Mouse (Mus musculus) CH12.LX (cell line): Measurements from ENCODE around the gene Ecpas. TPM values are rescaled to one million over a fixed set of nuclear protein-coding genes. Genes with fewer than 3 reads are reported as not detected.

ENCODE experiments used
- DNase-seq: peaks from one replicate; pipeline ENCODE4 v3.0.0-alpha.2; 2013; ENCODE audit errors: extremely low read depth
- H3K27ac ChIP-seq: 2 replicates; pipeline ENCODE4 v1.5.1; 2012; ENCODE audit warnings: low read depth, mild to moderate bottlenecking, control low read depth, moderate library complexity; ENCODE audit not compliant: insufficient read depth
- H3K27me3 ChIP-seq: replicated peaks from 2 replicates; pipeline ENCODE3; 2012; ENCODE audit warnings: inconsistent platforms
- H3K36me3 ChIP-seq, 2 experiments: replicated peaks in 1 of 2; 2 replicates each; pipeline versions ENCODE3 to v1.6.1; 2012; ENCODE audit warnings: inconsistent platforms in 1 of 2, low read length in 1 of 2, mild to moderate bottlenecking in 1 of 2, mixed read lengths in 1 of 2, moderate library complexity in 1 of 2; ENCODE audit not compliant: control insufficient read depth in 1 of 2, insufficient read depth in 1 of 2
- H3K4me1 ChIP-seq, 2 experiments: 2 replicates each; pipeline ENCODE4 v1.6.1; 2012; ENCODE audit warnings: inconsistent platforms in 1 of 2, moderate library complexity in 1 of 2; ENCODE audit not compliant: insufficient read depth in 2 of 2, control insufficient read depth in 1 of 2
- H3K4me2 ChIP-seq: 2 replicates; pipeline ENCODE4 v1.6.1; 2012; ENCODE audit warnings: low read depth, mild to moderate bottlenecking, control low read depth; ENCODE audit not compliant: poor library complexity, insufficient read depth, severe bottlenecking
- H3K4me3 ChIP-seq, 3 experiments: fragments of 150-350 bp in 1 of 3; sonication (generic) in 1 of 3; replicated peaks in 1 of 3; 2 replicates each; pipeline versions ENCODE3 to v1.5.1; 2011 to 2012; ENCODE audit warnings: low read depth in 2 of 3, low read length in 2 of 3, mild to moderate bottlenecking in 2 of 3, moderate library complexity in 2 of 3, control low read depth in 1 of 3, improper control_type of control experiment in 1 of 3, inconsistent platforms in 1 of 3, mixed read lengths in 1 of 3; ENCODE audit not compliant: poor library complexity in 1 of 3
- H3K79me2 ChIP-seq: replicated peaks from 2 replicates; pipeline ENCODE4 v1.6.1; 2012; ENCODE audit warnings: mild to moderate bottlenecking, moderate library complexity; ENCODE audit not compliant: control insufficient read depth, poor library complexity, insufficient read depth, severe bottlenecking; ENCODE audit errors: extremely low read depth
- H3K9ac ChIP-seq: 2 replicates; pipeline ENCODE4 v1.6.1; 2012; ENCODE audit warnings: low read depth, mild to moderate bottlenecking, control low read depth, moderate library complexity; ENCODE audit not compliant: insufficient read depth
- H3K9me3 ChIP-seq: replicated peaks from 2 replicates; pipeline ENCODE3; 2012; ENCODE audit warnings: low read length, inconsistent platforms, mixed read lengths
- CHD1 ChIP-seq: IDR thresholded peaks from 2 replicates; pipeline ENCODE4 v1.6.1; 2012; ENCODE audit warnings: low read depth, low read length, improper control_type of control experiment, inconsistent platforms
- CTCF ChIP-seq, 2 experiments: IDR thresholded peaks in 1 of 2; conservative IDR thresholded peaks in 1 of 2; 2 replicates each; pipeline ENCODE4 v1.5.1; 2011 to 2012; ENCODE audit warnings: low read depth in 2 of 2, low read length in 2 of 2, improper control_type of control experiment in 1 of 2, inconsistent platforms in 1 of 2, mild to moderate bottlenecking in 1 of 2, moderate library complexity in 1 of 2
- E2F4 ChIP-seq: IDR thresholded peaks from 2 replicates; pipeline ENCODE4 v1.6.1; 2011; ENCODE audit warnings: low read depth, low read length, improper control_type of control experiment; ENCODE audit not compliant: insufficient replicate concordance
- ELF1 ChIP-seq: IDR thresholded peaks from 2 replicates; pipeline ENCODE4 v1.6.1; 2014; ENCODE audit warnings: low read depth, mild to moderate bottlenecking, inconsistent platforms, low read length, improper control_type of control experiment
- GABPA ChIP-seq: IDR thresholded peaks from 2 replicates; pipeline ENCODE4 v1.6.1; 2012; ENCODE audit warnings: low read depth, low read length, improper control_type of control experiment, inconsistent platforms; ENCODE audit not compliant: insufficient replicate concordance
- HCFC1 ChIP-seq: IDR thresholded peaks from 2 replicates; pipeline ENCODE4 v1.6.1; 2012; ENCODE audit warnings: low read depth, mild to moderate bottlenecking, inconsistent platforms, low read length, improper control_type of control experiment
- IRF4 ChIP-seq: IDR thresholded peaks from 2 replicates; pipeline ENCODE4 v1.6.1; 2014; ENCODE audit warnings: low read depth, mild to moderate bottlenecking, inconsistent platforms, low read length, improper control_type of control experiment
- JUND ChIP-seq: conservative IDR thresholded peaks from 2 replicates; pipeline ENCODE4 v1.6.1; 2011; ENCODE audit warnings: low read depth, low read length, improper control_type of control experiment
- MAX ChIP-seq: IDR thresholded peaks from 2 replicates; pipeline ENCODE4 v1.6.1; 2011; ENCODE audit warnings: low read length, improper control_type of control experiment
- MAZ ChIP-seq: IDR thresholded peaks from 2 replicates; pipeline ENCODE4 v1.6.1; 2012; ENCODE audit warnings: low read depth, mild to moderate bottlenecking, inconsistent platforms, low read length, improper control_type of control experiment, moderate library complexity
- NELFE ChIP-seq: IDR thresholded peaks from 2 replicates; pipeline ENCODE4 v1.6.1; 2011; ENCODE audit warnings: low read depth, low read length, improper control_type of control experiment
- PAX5 ChIP-seq: IDR thresholded peaks from 2 replicates; pipeline ENCODE4 v1.6.1; 2012; ENCODE audit warnings: low read length, inconsistent platforms, mixed read lengths
- POLR2AphosphoS2 ChIP-seq: IDR thresholded peaks from 2 replicates; pipeline ENCODE4 v1.6.1; 2011; ENCODE audit warnings: low read depth, low read length, improper control_type of control experiment
- RAD21 ChIP-seq: IDR thresholded peaks from 2 replicates; pipeline ENCODE4 v1.6.1; 2011; ENCODE audit warnings: low read depth, mild to moderate bottlenecking, low read length, improper control_type of control experiment, moderate library complexity
- SMC3 ChIP-seq: IDR thresholded peaks from 2 replicates; pipeline ENCODE4 v1.6.1; 2011; ENCODE audit warnings: low read depth, low read length, improper control_type of control experiment
- TCF12 ChIP-seq: IDR thresholded peaks from 2 replicates; pipeline ENCODE4 v1.6.1; 2014; ENCODE audit warnings: low read depth, mild to moderate bottlenecking, inconsistent platforms, low read length, improper control_type of control experiment
- UBTF ChIP-seq: IDR thresholded peaks from 2 replicates; pipeline ENCODE4 v1.6.1; 2012; ENCODE audit warnings: low read depth, mild to moderate bottlenecking, inconsistent platforms, low read length, improper control_type of control experiment, moderate library complexity
- USF1 ChIP-seq: IDR thresholded peaks from 2 replicates; pipeline ENCODE4 v1.6.1; 2014; ENCODE audit warnings: low read depth, mild to moderate bottlenecking, inconsistent platforms, low read length, improper control_type of control experiment
- USF2 ChIP-seq: conservative IDR thresholded peaks from 2 replicates; pipeline ENCODE4 v1.6.1; 2011; ENCODE audit warnings: low read depth, low read length, improper control_type of control experiment
- ZMIZ1 ChIP-seq: IDR thresholded peaks from 2 replicates; pipeline ENCODE4 v1.6.1; 2012; ENCODE audit warnings: low read depth, mild to moderate bottlenecking, inconsistent platforms, low read length, improper control_type of control experiment
- ZNF384 ChIP-seq: IDR thresholded peaks from 2 replicates; pipeline ENCODE4 v1.6.1; 2012; ENCODE audit warnings: low read depth, low read length, improper control_type of control experiment, inconsistent platforms
- dilution Hi-C: fragments of 300-500 bp; cut with MboI; formaldehyde crosslinking; loops from 2 replicates; pipeline ENCODE4 v1.14.3; 2020; ENCODE audit warnings: low sequenced_read_pairs; ENCODE audit not compliant: extremely low pct_unique_long_range_greater_than_20kb, extremely low pct_ligation_motif_present
- in situ Hi-C: fragments of 300-500 bp; cut with MboI; formaldehyde crosslinking; loops from 3 replicates; pipeline ENCODE4 v1.14.3; 2019; ENCODE audit warnings: low sequenced_read_pairs, low pct_ligation_motif_present, low pct_unique_long_range_greater_than_20kb, mixed read lengths
- polyA plus RNA-seq: library from polyadenylated mRNA; unstranded; fragments of >175 nt; gene quantifications from 2 replicates; pipeline ENCODE4 v1.2.1, GENCODE M21; 2012; ENCODE audit warnings: low read depth; ENCODE audit not compliant: insufficient read length
- total RNA-seq, 2 experiments: library from RNA; depleted of rRNA; stranded (reverse); fragments of 300-350 nt in 1 of 2; fragments of >200 nt in 1 of 2; gene quantifications; 2 replicates each; pipeline ENCODE4 v1.2.3; 2012 to 2014

Gene Ecpas
- total and polyA plus RNA-seq, 3 experiments, result 45.2 to 67.4 (median 47.5) TPM

DNA sequence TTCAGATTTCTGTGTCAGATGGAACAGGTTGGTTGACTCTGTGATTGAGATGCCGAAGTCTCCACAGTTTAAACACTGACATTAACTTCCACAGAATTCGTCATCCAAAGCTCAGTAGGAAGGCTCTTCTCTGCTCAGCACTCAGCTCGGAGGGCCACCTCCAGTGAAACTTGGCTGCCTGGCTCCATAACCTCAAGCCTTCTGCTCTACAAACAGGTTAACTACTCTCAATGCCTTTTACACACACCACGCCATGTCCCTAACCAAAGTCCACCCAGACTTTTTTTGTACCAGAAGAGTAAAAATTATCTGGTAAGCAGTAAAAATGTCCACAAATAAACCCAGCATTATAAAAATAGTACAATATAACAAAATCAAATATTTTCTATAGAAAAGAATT, 15.1 kb downstream of the Ecpas start:
- Histone ChIP-seq H3K27me3 (no peaks in the 10 kb centered on the region), H3K9ac (no peak overlapping the region), H3K9me3 (no peaks in the 10 kb centered on the region), H3K27ac (no peak overlapping the region), H3K36me3 (peaks cover 0 to 9% of the 10 kb centered on the region in 2 experiments), H3K79me2 (peaks cover 48% of the 10 kb centered on the region), H3K4me2 (no peak overlapping the region), H3K4me3 (no peak overlapping the region), H3K4me1 (peaks cover 0 to 49% of the 10 kb centered on the region in 2 experiments; a peak in 2 of 4 replicates)
- in situ Hi-C loops, result no loop called here
- no peak for DNase-seq
- dilution Hi-C loops, result no loop called here
- TF ChIP-seq SMC3, result no peak
- no peak for TF ChIP-seq UBTF
- TF ChIP-seq CTCF (conservative IDR thresholded peaks at IDR 0.05 in 1 of 2, IDR thresholded peaks at IDR 0.05 in 1 of 2; ENCODE audit: low read depth in 2 of 2, low read length in 2 of 2), result no peak
- no peak for TF ChIP-seq USF2
- TF ChIP-seq TCF12, result no peak
- TF ChIP-seq E2F4, result no peak

DNA sequence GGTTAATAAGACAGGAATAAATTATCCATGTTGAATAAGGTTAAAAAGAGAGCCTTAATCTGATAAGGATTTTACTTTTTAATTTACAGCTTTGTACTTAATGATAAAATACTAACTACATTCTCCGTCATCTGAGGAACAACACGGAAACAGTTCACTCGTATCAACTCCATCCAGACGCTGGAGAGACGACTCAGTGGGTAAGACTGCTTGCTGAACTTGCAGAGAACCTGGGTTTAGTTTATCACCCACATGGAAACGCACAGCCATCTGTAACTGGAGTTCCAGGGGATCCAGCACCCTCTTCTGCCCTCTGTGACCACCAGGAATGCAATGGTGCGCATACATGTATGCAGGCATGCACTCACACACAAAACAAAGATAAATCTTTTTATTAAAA, 18.1 kb downstream of the Ecpas start:
- peaks cover 0 to 42% of the 10 kb centered on the region in 2 experiments; a peak in 2 of 4 replicates for H3K4me1 ChIP-seq
- in situ Hi-C loops, result no loop called here

DNA sequence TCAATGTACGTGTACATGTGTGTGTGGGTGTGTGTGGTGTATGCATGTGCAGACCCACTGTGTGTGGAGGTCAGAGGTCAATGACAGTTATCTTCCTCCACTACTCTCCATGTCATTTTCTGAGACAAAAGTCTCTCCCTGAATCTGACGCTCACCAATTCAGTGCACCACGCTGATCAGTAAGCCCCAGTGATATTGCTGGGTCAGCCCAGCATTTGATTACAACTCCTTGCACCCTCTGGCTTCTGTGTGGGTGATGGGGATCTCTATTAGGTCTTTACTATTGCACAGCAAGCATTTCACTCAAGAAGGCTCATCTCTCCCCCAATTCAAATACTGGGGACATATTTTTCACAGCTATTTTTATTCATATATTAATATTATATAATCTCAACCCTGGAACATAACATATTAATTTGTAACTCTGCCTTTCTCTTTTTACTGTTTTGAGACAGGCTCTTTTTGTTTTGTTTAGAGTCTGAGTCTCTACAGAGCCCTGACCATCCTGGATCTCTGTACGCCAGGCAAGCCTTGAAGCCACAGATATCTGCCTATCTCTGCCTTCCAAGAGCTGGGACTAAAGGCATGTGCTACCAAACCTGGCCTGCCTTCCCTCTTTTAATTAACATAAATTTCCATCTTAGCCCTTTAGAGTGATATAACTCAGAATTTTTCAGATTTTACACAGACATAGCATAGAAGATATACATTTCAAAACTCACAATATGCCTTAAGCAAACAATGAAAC, 22.3 kb downstream of the Ecpas start:
- H3K9me3 ChIP-seq, result no peaks in the 10 kb centered on the region
- in situ Hi-C loops, result no loop called here
- H3K27ac ChIP-seq, result no peak overlapping the region
- no peak overlapping the region for H3K4me2 ChIP-seq
- H3K4me3 ChIP-seq, result no peak overlapping the region
- peaks cover 45% of the 10 kb centered on the region for H3K79me2 ChIP-seq
- no peak for TF ChIP-seq CHD1
- TF ChIP-seq SMC3, result no peak
- no peak for TF ChIP-seq ELF1
- no peak for TF ChIP-seq IRF4
- no peak for TF ChIP-seq NELFE
- TF ChIP-seq JUND, result no peak
- TF ChIP-seq MAZ, result no peak
- H3K36me3 ChIP-seq, result peaks cover 0 to 24% of the 10 kb centered on the region in 2 experiments
- H3K4me1 ChIP-seq, result peaks cover 0 to 36% of the 10 kb centered on the region in 2 experiments; a peak in 2 of 4 replicates
- no peak overlapping the region for H3K9ac ChIP-seq
- dilution Hi-C loops, result no loop called here
- no peaks in the 10 kb centered on the region for H3K27me3 ChIP-seq
- no peak for DNase-seq

More for the DNA sequence above, 18.1 kb downstream of the Ecpas start:
- no peak for DNase-seq
- H3K4me3 ChIP-seq, result no peak overlapping the region
- dilution Hi-C loops, result no loop called here
- TF ChIP-seq IRF4, result no peak
- no peak for TF ChIP-seq ZNF384
- TF ChIP-seq E2F4, result no peak
- TF ChIP-seq PAX5, result no peak
- no peak for TF ChIP-seq CHD1
- no peak for TF ChIP-seq ZMIZ1
- TF ChIP-seq MAX, result no peak
- TF ChIP-seq JUND, result no peak
- TF ChIP-seq HCFC1, result no peak
- no peak for TF ChIP-seq POLR2AphosphoS2
- no peak for TF ChIP-seq GABPA
- no peak for TF ChIP-seq USF1
- no peak for TF ChIP-seq RAD21
- H3K27ac ChIP-seq, result no peak overlapping the region
- no peak overlapping the region for H3K4me2 ChIP-seq
- H3K36me3 ChIP-seq, result peaks cover 0 to 11% of the 10 kb centered on the region in 2 experiments
- H3K9ac ChIP-seq, result no peak overlapping the region
- H3K9me3 ChIP-seq, result no peaks in the 10 kb centered on the region
- peaks cover 44% of the 10 kb centered on the region for H3K79me2 ChIP-seq
- H3K27me3 ChIP-seq, result no peaks in the 10 kb centered on the region
